In genomic region chr5:75066715-75067114, GRCm38 (mm10) we compare ENCODE assay signal across 8 mouse cellular contexts. TPM values are rescaled to one million over a fixed set of nuclear protein-coding genes. Genes with fewer than 3 reads are reported as not detected.
DNase-seq lines count a peak whose midpoint lies in the region; ATAC-seq lines count a peak whose summit lies in the region.

No protein-coding gene starts in this region.

- H3K27me3 ChIP-seq in kidney, embryonic 16.5 days (ENCODE audit: insufficient read depth, low read length), result peaks cover 47% of the 10 kb centered on the region
- H3K27me3 ChIP-seq in forebrain, embryonic 10.5 days (ENCODE audit: poor library complexity, severe bottlenecking), result peaks cover 94% of the 10 kb centered on the region
- peaks cover 55% of the 10 kb centered on the region for H3K27me3 ChIP-seq in limb, embryonic 15.5 days
- no peaks in the 10 kb centered on the region for H3K27me3 ChIP-seq in splenic B cell, adult 2 months (ENCODE audit: control insufficient read depth, insufficient read depth, low read length, poor library complexity, severe bottlenecking)

- WGBS in kidney, embryonic 16.5 days, result 2% methylated on average over 8 of the region's 10 CpGs
- WGBS in forebrain, embryonic 10.5 days, result 3% methylated on average over 10 of the region's 10 CpGs
- under 1% methylated on average over 9 of the region's 10 CpGs for WGBS in limb, embryonic 15.5 days

- peak; percentile 41; the same call in 1 of the 2 replicates for ATAC-seq in kidney, embryonic 16.5 days (ENCODE audit: low FRiP score, low TSS enrichment)
- ATAC-seq in limb, embryonic 15.5 days (ENCODE audit: insufficient number of reproducible peaks, low FRiP score, low TSS enrichment, low read depth), result 0 out of 2 replicates have a peak, but pooled peaks have one; percentile 4

- H3K9ac ChIP-seq in kidney, embryonic 16.5 days (replicated peaks; ENCODE audit: low read length), result peak overlapping the region; percentile 27; the same call in 1 of the 2 replicates
- peak overlapping the region; percentile 10; the same call in 1 of the 2 replicates for H3K9ac ChIP-seq in limb, embryonic 15.5 days

- H3K4me1 ChIP-seq in kidney, embryonic 16.5 days (ENCODE audit: insufficient read depth, low read length), result peaks cover 8% of the 10 kb centered on the region; the same call in 1 of the 2 replicates
- H3K4me1 ChIP-seq in forebrain, embryonic 10.5 days, result peaks cover 51% of the 10 kb centered on the region
- H3K4me1 ChIP-seq in limb, embryonic 15.5 days, result peaks cover 24% of the 10 kb centered on the region

- no peaks in the 10 kb centered on the region for H3K9me3 ChIP-seq in kidney, embryonic 16.5 days (ENCODE audit: low read length)
- peaks cover 12% of the 10 kb centered on the region for H3K9me3 ChIP-seq in forebrain, embryonic 10.5 days
- no peaks in the 10 kb centered on the region for H3K9me3 ChIP-seq in limb, embryonic 15.5 days

- peak overlapping the region; percentile 72 for H3K4me2 ChIP-seq in kidney, embryonic 16.5 days (replicated peaks; ENCODE audit: low read depth, low read length)
- peak overlapping the region; percentile 83 for H3K4me2 ChIP-seq in limb, embryonic 15.5 days

- DNase-seq in kidney, postnatal 14 days, result no peak
- peak; percentile 17 for DNase-seq in forebrain, embryonic 10.5 days (ENCODE audit: extremely low spot score, low spot score)
- peak; percentile 84 for DNase-seq in splenic B cell, adult 2 months (ENCODE audit: low read depth, low spot score)
- DNase-seq in right cerebral cortex, postnatal 25 days, result no peak
- no peak for DNase-seq in frontal cortex, postnatal 10 days (ENCODE audit: low spot score in 2 of 2)
- no peak for DNase-seq in cerebellum, postnatal 36 days

- H3K36me3 ChIP-seq in kidney, embryonic 16.5 days (ENCODE audit: insufficient read depth, low read length), result no peaks in the 10 kb centered on the region
- no peaks in the 10 kb centered on the region for H3K36me3 ChIP-seq in forebrain, embryonic 10.5 days (replicated peaks)
- H3K36me3 ChIP-seq in limb, embryonic 15.5 days, result no peaks in the 10 kb centered on the region
- H3K36me3 ChIP-seq in splenic B cell, adult 2 months (ENCODE audit: control insufficient read depth, insufficient read depth, low read length, poor library complexity, severe bottlenecking), result no peaks in the 10 kb centered on the region

- H3K27ac ChIP-seq in kidney, embryonic 16.5 days (ENCODE audit: low read length), result no peak overlapping the region
- peak overlapping the region; percentile 48 for H3K27ac ChIP-seq in forebrain, embryonic 10.5 days
- H3K27ac ChIP-seq in limb, embryonic 15.5 days, result no peak overlapping the region

- H3K4me3 ChIP-seq in kidney, embryonic 16.5 days (ENCODE audit: low read length), result peak overlapping the region; percentile 43
- peak overlapping the region; percentile 55 for H3K4me3 ChIP-seq in forebrain, embryonic 10.5 days
- peak overlapping the region; percentile 44 for H3K4me3 ChIP-seq in limb, embryonic 15.5 days

RNA-seq across cellular contexts. Expression of gene Gsx2, which starts 8.7 kb away (rescaled TPM):
- polyA plus RNA-seq in kidney, embryonic 16.5 days (2015; fragmentation: Nextera tagmentation; extraction: Ambion mirVana), result not detected in 2 replicates
- polyA plus RNA-seq in forebrain, embryonic 10.5 days (2016; fragmentation: Nextera tagmentation; extraction: Ambion mirVana), result 8.8 and 10.5 TPM in 2 replicates
- not detected in 2 replicates for polyA plus RNA-seq in limb, embryonic 15.5 days (2015; fragmentation: Nextera tagmentation; extraction: Ambion mirVana)

RNA-seq across cellular contexts. Expression of gene Chic2, which starts 22.1 kb away (rescaled TPM):
- 20.9 and 23.9 TPM in 2 replicates for polyA plus RNA-seq in kidney, embryonic 16.5 days (2015; fragmentation: Nextera tagmentation; extraction: Ambion mirVana)
- 34.4 and 37.8 TPM in 2 replicates for polyA plus RNA-seq in forebrain, embryonic 10.5 days (2016; fragmentation: Nextera tagmentation; extraction: Ambion mirVana)
- 25.1 and 32.1 TPM in 2 replicates for polyA plus RNA-seq in limb, embryonic 15.5 days (2015; fragmentation: Nextera tagmentation; extraction: Ambion mirVana)

Comparison
In these comparisons a context has a peak if more than half of its experiments do, and no peak if none do; other contexts are left out.
1. DNase-seq: peak in forebrain, embryonic 10.5 days (single experiment) and splenic B cell, adult 2 months (single experiment); none in kidney, postnatal 14 days (single experiment), right cerebral cortex, postnatal 25 days (single experiment), frontal cortex, postnatal 10 days (0 of 2) and cerebellum, postnatal 36 days (0 of 2).
2. Peak in every context shown above with its lines, with median percentiles within 50 percentile points of each other: H3K4me3 ChIP-seq.